Mouse (Mus musculus) erythroblast, embryonic 14.5 days (primary cell): ENCODE data around the gene Retn. TPM values are rescaled to one million over a fixed set of nuclear protein-coding genes. Genes with fewer than 3 reads are reported as not detected.

Experiments
- H3K27me3 ChIP-seq: 2 replicates; pipeline ENCODE4 v1.6.1; 2012; ENCODE audit warnings: inconsistent platforms; ENCODE audit not compliant: control insufficient read depth
- H3K36me3 ChIP-seq: 2 replicates; pipeline ENCODE4 v1.6.1; 2012; ENCODE audit warnings: mild to moderate bottlenecking, inconsistent platforms; ENCODE audit not compliant: control insufficient read depth
- H3K4me1 ChIP-seq: 2 replicates; pipeline ENCODE4 v1.6.1; 2012; ENCODE audit warnings: inconsistent platforms; ENCODE audit not compliant: control insufficient read depth
- H3K4me3 ChIP-seq: replicated peaks from 2 replicates; pipeline ENCODE3; 2012; ENCODE audit warnings: moderate library complexity, mild to moderate bottlenecking, inconsistent platforms
- H3K9me3 ChIP-seq: 2 replicates; pipeline ENCODE4 v1.6.1; 2012; ENCODE audit warnings: low read length, inconsistent platforms, mixed read lengths; ENCODE audit not compliant: control insufficient read depth
- GATA1 ChIP-seq: IDR thresholded peaks from 2 replicates; pipeline ENCODE4 v1.6.1; 2012; ENCODE audit warnings: low read length, inconsistent platforms, mixed read lengths
- TAL1 ChIP-seq: IDR thresholded peaks from 3 replicates; pipeline ENCODE4 v1.6.1; 2012; ENCODE audit warnings: low read length, inconsistent platforms, mixed read lengths
- polyA plus RNA-seq: library from polyadenylated mRNA; stranded (reverse); fragments of >175 nt; gene quantifications from 2 replicates; pipeline ENCODE4 v1.2.3, GENCODE M21; 2012

The Retn gene
- polyA plus RNA-seq, result not detected in 2 replicates

DNA sequence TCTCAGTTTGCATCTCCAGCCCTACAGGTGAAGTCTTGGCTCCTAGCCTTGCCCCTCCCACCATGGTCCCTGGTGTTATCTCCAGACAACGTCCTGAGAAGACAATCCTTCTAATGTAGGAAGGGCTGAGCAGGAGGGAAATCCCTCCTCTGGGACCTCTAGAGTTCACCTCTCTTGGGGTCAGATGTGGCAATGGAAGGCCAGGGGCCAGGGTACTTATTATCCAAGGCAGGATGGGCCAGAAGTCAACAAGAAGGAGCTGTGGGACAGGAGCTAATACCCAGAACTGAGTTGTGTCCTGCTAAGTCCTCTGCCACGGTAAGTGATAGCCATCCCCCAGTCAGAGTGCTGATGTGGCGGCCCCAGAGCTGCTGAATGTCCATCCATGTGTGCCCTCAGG lies at the start of gene Retn:
Gene Retn, plus strand, starts transcription at position 245 of the 400 bp plus-strand sequence.
- H3K4me3 ChIP-seq, result no peak within 1 kb of the TSS

DNA sequence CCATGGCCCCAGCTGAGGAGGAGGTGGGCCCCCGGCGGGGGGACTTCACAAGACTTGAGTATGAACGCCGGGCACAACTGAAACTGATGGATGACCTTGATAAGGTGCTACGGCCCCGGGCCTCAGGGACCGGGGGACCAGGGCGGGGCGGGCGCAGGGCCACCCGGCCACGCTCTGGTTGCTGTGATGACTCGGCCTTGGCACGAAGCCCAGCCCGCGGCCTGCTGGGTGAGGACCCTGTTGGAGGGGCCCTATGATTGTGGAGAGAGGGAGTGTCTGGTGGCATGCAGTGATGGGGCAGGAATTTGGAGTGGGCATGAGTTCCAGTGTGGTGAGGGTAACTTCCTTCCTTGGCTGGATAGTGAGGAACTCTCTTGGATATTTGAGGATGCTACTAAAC lies 49.0 kb upstream of the Retn start:
- Histone ChIP-seq H3K4me3 (no peak overlapping the region), H3K36me3 (peaks cover 73% of the 10 kb centered on the region), H3K9me3 (no peaks in the 10 kb centered on the region), H3K27me3 (no peaks in the 10 kb centered on the region), H3K4me1 (peaks cover 5% of the 10 kb centered on the region; the same call in 1 of the 2 replicates)
- TF ChIP-seq GATA1, result no peak
- no peak for TF ChIP-seq TAL1

More for the DNA sequence above, at the start of gene Retn:
- no peak for TF ChIP-seq TAL1
- no peak for TF ChIP-seq GATA1
- no peaks in the 10 kb centered on the region for H3K4me1 ChIP-seq
- no peaks in the 10 kb centered on the region for H3K36me3 ChIP-seq
- H3K9me3 ChIP-seq, result no peaks in the 10 kb centered on the region
- peaks cover 15% of the 10 kb centered on the region for H3K27me3 ChIP-seq

GRCm38 (mm10) chr8:3607822-3608221 lies 47.7 kb upstream of the Retn start:
- Histone ChIP-seq H3K27me3 (no peaks in the 10 kb centered on the region), H3K36me3 (peaks cover 78% of the 10 kb centered on the region), H3K4me1 (peaks cover 5% of the 10 kb centered on the region; the same call in 1 of the 2 replicates), H3K9me3 (no peaks in the 10 kb centered on the region), H3K4me3 (no peak overlapping the region)
- TF ChIP-seq GATA1 (no peak), TAL1 (no peak)

DNA sequence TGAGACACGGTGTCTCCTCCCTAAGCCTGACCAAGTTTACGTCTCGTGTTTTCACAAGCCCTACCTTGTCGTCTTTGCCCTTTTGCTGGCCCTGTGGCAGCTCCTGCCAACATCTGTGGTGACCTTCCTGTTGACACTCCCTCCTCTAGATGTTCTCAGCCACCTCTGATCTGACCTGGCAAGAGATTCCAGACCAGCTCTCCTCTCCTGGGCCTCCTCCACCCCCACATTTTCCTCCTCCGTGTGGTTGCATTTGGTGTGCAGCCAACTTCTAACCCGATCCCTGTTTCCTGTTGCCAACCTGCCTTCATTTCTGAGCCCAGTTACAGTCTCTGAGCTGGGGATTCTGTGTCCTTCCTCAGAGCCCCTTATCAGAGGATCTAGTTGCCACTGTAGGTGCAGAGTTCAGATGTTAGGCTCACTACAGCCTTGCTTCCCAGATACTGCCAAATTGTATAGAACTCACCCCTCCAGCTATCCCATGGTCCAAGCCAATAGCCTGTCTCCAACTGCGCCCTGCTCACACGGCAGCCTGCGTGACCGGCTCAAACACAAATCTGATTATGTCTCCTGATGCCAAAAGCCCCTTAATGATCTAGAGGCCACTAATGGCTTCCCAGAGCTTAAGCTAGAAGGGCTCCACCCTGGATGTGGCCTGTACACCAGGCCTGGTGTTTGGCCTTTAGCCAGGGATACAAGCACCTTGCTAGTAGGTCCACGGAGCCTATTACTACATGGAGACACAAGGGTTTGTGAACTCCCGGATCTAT lies 46.3 kb upstream of the Retn start:
- Histone ChIP-seq H3K4me1 (peaks cover 5% of the 10 kb centered on the region; the same call in 1 of the 2 replicates), H3K9me3 (no peaks in the 10 kb centered on the region), H3K4me3 (no peak overlapping the region), H3K27me3 (no peaks in the 10 kb centered on the region), H3K36me3 (peaks cover 79% of the 10 kb centered on the region)
- TF ChIP-seq TAL1, result no peak
- TF ChIP-seq GATA1, result no peak

GRCm38 (mm10) chr8:3609816-3610150 lies 45.8 kb upstream of the Retn start:
- Histone ChIP-seq H3K9me3 (no peaks in the 10 kb centered on the region), H3K36me3 (peaks cover 80% of the 10 kb centered on the region), H3K27me3 (no peaks in the 10 kb centered on the region), H3K4me1 (peaks cover 5% of the 10 kb centered on the region; the same call in 1 of the 2 replicates), H3K4me3 (no peak overlapping the region)
- TF ChIP-seq GATA1, result no peak
- no peak for TF ChIP-seq TAL1

- Histone ChIP-seq H3K4me1 (peaks cover 31% of the 10 kb centered on the region), H3K4me3 (peak within 1 kb of the TSS; percentile 78), H3K27me3 (no peaks in the 10 kb centered on the region), H3K36me3 (peaks cover 42% of the 10 kb centered on the region), H3K9me3 (no peaks in the 10 kb centered on the region)
- TF ChIP-seq GATA1 (no peak), TAL1 (no peak)
Measured at GRCm38 (mm10) chr8:3621199-3621970, 34.2 kb upstream of the Retn start, which contains the start of the genes Xab2 and Pet100. Gene Xab2, minus strand, starts transcription at chr8:3621316. Gene Pet100, plus strand, starts transcription at chr8:3621548.

GRCm38 (mm10) chr8:3622119-3622518 lies 33.5 kb upstream of the Retn start:
- H3K4me1 ChIP-seq, result peaks cover 31% of the 10 kb centered on the region
- H3K36me3 ChIP-seq, result peaks cover 35% of the 10 kb centered on the region
- no peaks in the 10 kb centered on the region for H3K27me3 ChIP-seq
- no peaks in the 10 kb centered on the region for H3K9me3 ChIP-seq
- no peak for TF ChIP-seq GATA1
- peak overlapping the region; percentile 78 for H3K4me3 ChIP-seq

DNA sequence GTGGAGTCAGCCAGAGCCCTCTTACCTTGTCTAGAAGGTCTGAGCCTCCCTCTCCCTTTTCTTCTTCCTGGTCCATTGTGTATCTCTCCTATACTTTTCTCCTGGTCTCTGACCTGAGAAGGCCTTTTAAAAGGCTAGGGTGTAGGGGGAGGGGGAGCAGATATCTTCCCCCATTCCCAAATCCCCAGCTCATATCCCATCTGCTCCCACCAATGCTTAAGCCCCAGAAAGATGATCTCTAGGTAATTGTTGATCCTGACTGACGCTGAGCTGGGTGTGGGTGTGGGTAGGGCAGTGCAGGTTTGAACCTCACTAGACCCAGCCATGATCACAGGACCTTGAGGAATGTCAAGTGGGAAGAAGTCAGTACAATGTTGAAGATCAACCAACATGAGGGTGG lies 30.1 kb upstream of the Retn start, which contains the start of gene Pcp2:
Gene Pcp2, minus strand, starts transcription at position 101 of the 400 bp plus-strand sequence.
- TF ChIP-seq TAL1 (no peak), GATA1 (no peak)
- Histone ChIP-seq H3K9me3 (no peaks in the 10 kb centered on the region), H3K27me3 (peaks cover 18% of the 10 kb centered on the region), H3K4me3 (no peak within 1 kb of the TSS), H3K4me1 (peaks cover 15% of the 10 kb centered on the region), H3K36me3 (peaks cover 10% of the 10 kb centered on the region)

GRCm38 (mm10) chr8:3626971-3627370 lies 28.6 kb upstream of the Retn start:
- no peak overlapping the region for H3K4me3 ChIP-seq

More at GRCm38 (mm10) chr8:3626971-3627370, 28.6 kb upstream of the Retn start:
- TF ChIP-seq TAL1 (no peak), GATA1 (no peak)
- Histone ChIP-seq H3K27me3 (peaks cover 22% of the 10 kb centered on the region), H3K4me1 (peaks cover 25% of the 10 kb centered on the region), H3K36me3 (peaks cover 10% of the 10 kb centered on the region), H3K9me3 (no peaks in the 10 kb centered on the region)
